Mouse (Mus musculus): Measurements from ENCODE around the gene Oip5.
A peak's percentile ranks its signal among the peaks of the same experiment; 100 is the strongest.

Gene Oip5

GRCm38 (mm10) chr2:119587383-119587782, 30.9 kb downstream of the Oip5 start:
- peak; percentile 40 for DNase-seq (ENCODE audit: low read depth, low spot score)

- DNase-seq (ENCODE audit: low read depth, low spot score): no peak
Observed at GRCm38 (mm10) chr2:119584282-119584681, 34.0 kb downstream of the Oip5 start.

DNA sequence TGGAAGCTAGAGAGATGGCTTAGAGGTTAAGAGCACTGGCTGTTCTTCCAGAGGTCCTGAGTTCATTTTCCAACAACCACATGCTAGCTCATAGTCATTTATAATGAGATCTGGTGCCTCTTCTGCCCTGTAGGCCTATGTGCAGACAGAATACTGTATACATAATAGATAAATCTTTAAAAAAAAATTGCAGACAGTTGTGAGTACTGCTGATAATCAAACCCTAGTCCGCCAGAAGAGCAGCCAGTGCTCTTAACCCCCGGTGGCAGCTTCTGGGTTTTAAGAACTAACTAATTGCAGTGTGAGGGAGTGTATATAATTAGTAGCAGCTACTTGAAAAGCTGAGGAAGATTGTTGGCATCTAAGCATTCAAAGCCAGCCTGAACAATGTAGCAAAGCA, 34.8 kb downstream of the Oip5 start:
- no peak for DNase-seq (ENCODE audit: low read depth, low spot score)

- DNase-seq (ENCODE audit: low read depth, low spot score): no peak
Observed at GRCm38 (mm10) chr2:119581571-119581970, 36.7 kb downstream of the Oip5 start.

- DNase-seq (ENCODE audit: low read depth, low spot score): no peak
Observed at GRCm38 (mm10) chr2:119572471-119572870, 45.8 kb downstream of the Oip5 start.

DNA sequence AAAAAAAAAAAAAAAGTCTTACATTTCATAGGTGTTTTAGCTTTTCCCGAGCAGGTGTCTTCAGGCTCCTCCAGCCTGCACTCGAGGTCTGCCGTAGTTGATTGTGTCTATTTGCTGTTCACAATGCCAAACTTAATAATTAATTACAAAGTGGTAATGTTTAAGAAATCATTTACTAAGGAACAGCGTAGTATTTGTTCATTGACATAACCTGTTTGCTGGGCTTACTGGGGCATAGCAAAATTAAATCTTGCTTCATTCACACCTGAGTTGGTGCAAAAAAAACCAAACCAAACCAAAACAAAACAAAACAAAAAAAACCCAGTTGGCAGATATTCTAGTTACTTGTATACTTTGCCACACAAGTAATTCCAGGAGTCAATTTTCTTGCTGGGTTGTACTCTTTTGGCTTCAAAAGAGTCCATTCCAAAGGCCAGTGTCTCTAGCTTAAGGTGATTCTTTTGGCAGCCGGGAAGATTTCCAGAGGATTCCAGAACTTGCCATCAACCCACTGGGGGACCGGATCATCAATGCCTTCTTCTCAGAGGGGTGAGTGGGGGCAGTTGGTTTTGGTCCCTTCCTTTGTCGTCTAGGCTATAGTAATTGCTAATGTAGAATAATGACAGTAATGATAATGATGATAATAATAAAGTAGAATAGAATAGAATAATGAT, 52.0 kb downstream of the Oip5 start:
- no peak for DNase-seq (ENCODE audit: low read depth, low spot score)

GRCm38 (mm10) chr2:119565284-119565683, 53.0 kb downstream of the Oip5 start:
- DNase-seq (ENCODE audit: low read depth, low spot score): no peak

DNA sequence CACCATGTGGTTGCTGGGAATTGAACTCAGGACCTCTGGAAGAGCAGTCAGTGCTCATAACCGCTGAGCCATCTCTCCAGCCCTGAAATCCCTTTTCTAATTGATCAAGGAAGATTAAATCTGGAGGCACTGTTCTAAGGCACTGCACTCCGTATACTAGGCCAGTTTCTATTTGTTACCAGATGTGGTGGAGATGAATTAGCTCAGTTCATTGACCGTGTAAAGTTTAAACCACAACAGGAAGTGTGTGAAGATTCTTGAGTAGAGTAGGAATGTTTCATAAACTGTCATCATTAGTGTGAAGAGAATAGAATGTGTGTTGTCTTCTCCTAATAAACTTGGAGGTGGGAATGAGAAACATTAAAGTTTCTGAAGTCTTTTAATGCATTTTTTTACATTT, 56.5 kb downstream of the Oip5 start:
- DNase-seq (ENCODE audit: low read depth, low spot score): no peak

All from skeletal muscle tissue, adult 2 months (tissue).